Mouse (Mus musculus): ENCODE data around the gene Gm45521. TPM values are rescaled to one million over a fixed set of nuclear protein-coding genes. Genes with fewer than 3 reads are reported as not detected.

Gene Gm45521
- total and polyA plus RNA-seq, 2 experiments from 2014 or later, result 0.23 TPM; not detected in 1

DNA sequence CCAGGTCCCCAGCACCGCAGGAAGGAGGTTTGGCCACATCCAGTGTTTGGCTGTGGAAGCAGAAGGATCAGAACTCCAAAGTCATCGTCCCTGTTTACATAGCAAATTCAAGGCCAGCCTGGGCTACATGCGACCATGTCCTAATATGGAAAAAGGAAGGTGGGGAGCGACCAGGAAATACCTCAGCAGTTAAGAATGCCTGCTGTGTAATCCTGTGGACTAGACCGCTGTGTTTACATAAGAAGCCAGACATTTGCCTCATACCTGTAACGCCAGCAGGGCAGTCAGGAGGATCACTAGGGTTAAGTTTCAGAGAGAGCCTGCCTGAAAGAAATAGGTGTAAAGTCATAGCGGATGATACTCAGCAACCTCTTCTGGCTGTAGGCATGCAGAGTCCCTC lies 6.1 kb downstream of the Gm45521 start:
- 73% methylated on average over 7 of the region's 7 CpGs for WGBS
- ATAC-seq, result no peak
- no peak overlapping the region for H3K9ac ChIP-seq (replicated peaks; ENCODE audit: low read length)

DNA sequence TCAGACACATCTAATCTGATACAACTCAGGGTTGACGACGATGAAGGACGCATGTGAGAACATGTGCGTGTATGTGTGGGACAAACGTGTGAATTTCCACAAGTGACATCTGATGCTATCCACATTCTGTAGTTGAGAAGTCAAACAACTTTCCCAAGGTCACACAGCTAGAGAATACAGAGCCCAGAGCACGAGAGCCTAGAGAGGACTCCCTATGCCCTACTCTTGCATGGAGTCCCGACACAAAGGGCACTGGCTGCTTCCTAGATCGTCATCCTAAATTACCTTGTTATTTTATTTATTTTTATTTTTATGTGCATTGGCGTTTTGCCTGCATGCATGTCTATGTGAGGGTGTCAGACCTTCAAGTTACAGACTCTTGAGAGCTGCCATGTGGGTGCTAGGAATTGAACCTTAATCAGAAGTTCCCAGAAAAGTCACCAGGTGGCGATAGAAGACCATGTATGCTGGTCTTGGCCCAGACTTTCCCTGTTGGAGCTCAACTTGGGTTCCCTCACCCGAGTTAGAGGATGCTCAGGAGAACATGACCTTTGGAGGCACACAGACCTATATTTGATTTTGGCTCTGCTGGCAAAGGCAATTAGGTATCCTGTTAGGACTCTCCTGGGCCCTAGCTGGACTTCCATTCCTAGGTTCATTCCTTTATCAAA lies 7.3 kb downstream of the Gm45521 start:
- Histone ChIP-seq H3K27ac (no peak overlapping the region), H3K4me3 (ENCODE audit: low read length) (no peak overlapping the region), H3K4me2 (ENCODE audit: low read depth, low read length) (no peak overlapping the region), H3K9ac (replicated peaks; ENCODE audit: low read length) (no peak overlapping the region), H3K36me3 (ENCODE audit: insufficient read depth, low read length) (no peaks in the 10 kb centered on the region), H3K4me1 (ENCODE audit: insufficient read depth, low read length) (no peaks in the 10 kb centered on the region), H3K27me3 (ENCODE audit: insufficient read depth, low read length) (no peaks in the 10 kb centered on the region), H3K9me3 (ENCODE audit: low read length) (no peaks in the 10 kb centered on the region)
- ATAC-seq, result peak; percentile 68
- peak; percentile 92 for TF ChIP-seq CTCF (IDR thresholded peaks at IDR 0.05; ENCODE audit: low read depth)
- peak; percentile 91 for DNase-seq (ENCODE audit: low spot score)
- 55% methylated on average over 11 of the region's 11 CpGs for WGBS

More for the DNA sequence above, 6.1 kb downstream of the Gm45521 start:
- Histone ChIP-seq H3K36me3 (ENCODE audit: insufficient read depth, low read length) (no peaks in the 10 kb centered on the region), H3K4me1 (ENCODE audit: insufficient read depth, low read length) (no peaks in the 10 kb centered on the region), H3K27me3 (ENCODE audit: insufficient read depth, low read length) (no peaks in the 10 kb centered on the region), H3K27ac (no peak overlapping the region), H3K9me3 (ENCODE audit: low read length) (no peaks in the 10 kb centered on the region), H3K4me3 (ENCODE audit: low read length) (no peak overlapping the region), H3K4me2 (ENCODE audit: low read depth, low read length) (no peak overlapping the region)
- TF ChIP-seq CTCF (IDR thresholded peaks at IDR 0.05; ENCODE audit: low read depth), result no peak
- DNase-seq (ENCODE audit: low spot score), result no peak

DNA sequence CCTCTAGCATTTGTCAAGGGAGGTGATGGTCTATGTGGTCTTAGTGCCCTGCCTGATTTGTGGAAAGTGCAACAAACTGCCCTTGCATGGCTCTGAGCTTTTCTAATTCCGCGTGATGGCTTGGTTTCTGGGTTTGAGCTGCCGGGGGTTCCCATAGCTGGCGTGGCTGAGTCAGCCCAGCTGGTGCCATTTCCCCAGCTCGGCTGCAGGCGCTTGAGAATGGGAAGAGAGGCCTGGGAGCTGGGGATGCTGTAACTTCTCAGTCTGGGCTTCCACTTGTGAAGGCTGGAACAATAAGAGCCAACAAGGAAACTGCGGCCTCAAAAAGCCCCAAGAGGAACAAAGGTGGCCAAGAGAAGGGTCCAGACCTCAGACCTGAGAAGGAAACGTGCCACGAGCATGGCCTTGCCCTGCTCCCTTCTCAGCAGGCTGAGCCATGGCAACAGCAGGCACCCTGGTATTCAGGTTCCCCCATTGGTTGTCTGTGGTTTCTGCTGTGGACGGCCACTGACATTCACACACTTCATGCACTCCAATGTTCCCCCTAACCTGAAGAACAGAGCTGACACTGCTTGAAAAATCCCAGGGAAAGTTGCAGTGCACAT lies 14.9 kb downstream of the Gm45521 start:
- no peaks in the 10 kb centered on the region for H3K9me3 ChIP-seq (ENCODE audit: low read length)
- H3K27me3 ChIP-seq (ENCODE audit: insufficient read depth, low read length), result no peaks in the 10 kb centered on the region
- H3K36me3 ChIP-seq (ENCODE audit: insufficient read depth, low read length), result no peaks in the 10 kb centered on the region
- no peak overlapping the region for H3K4me3 ChIP-seq (ENCODE audit: low read length)
- DNase-seq (ENCODE audit: low spot score), result no peak
- no peak for TF ChIP-seq CTCF (IDR thresholded peaks at IDR 0.05; ENCODE audit: low read depth)
- H3K27ac ChIP-seq, result no peak overlapping the region
- H3K4me2 ChIP-seq (ENCODE audit: low read depth, low read length), result no peak overlapping the region
- no peak for ATAC-seq
- H3K9ac ChIP-seq (replicated peaks; ENCODE audit: low read length), result no peak overlapping the region
- H3K4me1 ChIP-seq (ENCODE audit: insufficient read depth, low read length), result no peaks in the 10 kb centered on the region
- 66% methylated on average over 10 of the region's 10 CpGs for WGBS

DNA sequence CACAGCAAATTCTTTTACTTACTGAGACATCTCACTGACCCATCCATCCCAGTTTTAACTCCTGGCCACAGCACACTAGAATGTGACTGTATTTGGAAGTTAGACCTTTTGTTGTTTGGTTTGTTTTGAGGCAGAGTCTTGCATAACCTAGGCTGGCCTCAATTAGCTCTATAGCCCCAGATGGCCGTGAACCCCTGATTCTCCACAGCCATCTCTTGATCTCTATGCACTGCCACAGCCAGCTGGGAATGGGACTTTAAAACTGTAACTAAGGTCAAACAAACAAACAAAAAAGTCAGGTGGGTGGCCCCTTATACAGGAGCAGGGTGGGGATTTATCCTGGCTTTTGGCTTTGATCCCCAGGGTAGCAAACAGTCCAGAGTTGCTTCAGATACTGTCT lies 17.6 kb downstream of the Gm45521 start:
- TF ChIP-seq CTCF (IDR thresholded peaks at IDR 0.05; ENCODE audit: low read depth), result no peak
- no peaks in the 10 kb centered on the region for H3K9me3 ChIP-seq (ENCODE audit: low read length)
- no peak overlapping the region for H3K9ac ChIP-seq (replicated peaks; ENCODE audit: low read length)
- no peak overlapping the region for H3K4me2 ChIP-seq (ENCODE audit: low read depth, low read length)
- no peaks in the 10 kb centered on the region for H3K36me3 ChIP-seq (ENCODE audit: insufficient read depth, low read length)
- H3K4me3 ChIP-seq (ENCODE audit: low read length), result no peak overlapping the region
- no peaks in the 10 kb centered on the region for H3K4me1 ChIP-seq (ENCODE audit: insufficient read depth, low read length)
- ATAC-seq (no peak), DNase-seq (ENCODE audit: low spot score) (no peak)
- H3K27ac ChIP-seq, result no peak overlapping the region
- 89% methylated on average over 1 of the region's 1 CpGs for WGBS
- no peaks in the 10 kb centered on the region for H3K27me3 ChIP-seq (ENCODE audit: insufficient read depth, low read length)

DNA sequence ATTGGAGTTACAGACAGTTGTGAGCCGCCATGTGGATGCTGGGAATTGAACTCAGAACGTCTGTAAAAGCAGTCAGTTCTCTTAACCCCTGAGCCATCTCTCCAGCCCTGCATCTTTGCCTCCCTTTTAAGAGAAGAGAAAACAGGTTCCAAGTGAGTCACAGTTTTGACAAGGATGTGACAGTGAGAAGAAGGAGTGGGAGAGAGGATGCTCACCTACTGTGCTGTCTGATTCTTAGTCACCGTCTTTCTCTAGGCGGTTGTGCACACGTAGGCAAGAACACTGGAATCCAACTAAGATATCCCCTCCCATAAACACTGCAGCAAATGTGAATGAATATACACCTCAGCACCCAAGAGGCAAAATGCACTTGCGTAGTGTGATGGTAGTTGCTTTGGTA lies 18.1 kb downstream of the Gm45521 start:
- H3K4me3 ChIP-seq (ENCODE audit: low read length), result no peak overlapping the region
- WGBS, result 87% methylated on average over 6 of the region's 6 CpGs
- H3K27ac ChIP-seq, result no peak overlapping the region
- ATAC-seq (no peak), DNase-seq (ENCODE audit: low spot score) (no peak)
- H3K27me3 ChIP-seq (ENCODE audit: insufficient read depth, low read length), result no peaks in the 10 kb centered on the region
- H3K4me1 ChIP-seq (ENCODE audit: insufficient read depth, low read length), result no peaks in the 10 kb centered on the region
- H3K36me3 ChIP-seq (ENCODE audit: insufficient read depth, low read length), result no peaks in the 10 kb centered on the region
- no peak overlapping the region for H3K9ac ChIP-seq (replicated peaks; ENCODE audit: low read length)
- no peaks in the 10 kb centered on the region for H3K9me3 ChIP-seq (ENCODE audit: low read length)
- H3K4me2 ChIP-seq (ENCODE audit: low read depth, low read length), result no peak overlapping the region
- no peak for TF ChIP-seq CTCF (IDR thresholded peaks at IDR 0.05; ENCODE audit: low read depth)

DNA sequence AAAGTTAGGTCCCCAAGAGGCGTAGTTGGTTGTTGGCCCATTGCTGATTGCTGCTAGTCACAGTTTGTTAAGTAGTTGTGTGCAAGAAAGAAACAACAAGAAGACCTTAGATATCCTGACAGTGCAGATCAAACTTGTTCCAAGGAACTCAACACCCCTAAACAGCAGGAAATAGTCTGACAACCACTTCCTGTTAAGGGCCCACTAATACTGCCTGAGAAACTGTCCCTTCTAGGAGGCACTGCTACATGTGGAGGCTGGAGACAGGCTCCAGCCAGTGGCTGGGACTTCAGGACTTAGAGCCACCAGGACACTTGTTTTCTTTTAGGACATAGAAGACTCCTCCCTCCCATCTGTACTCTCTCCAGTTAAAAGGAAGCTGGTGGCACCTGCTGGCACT lies 20.4 kb downstream of the Gm45521 start:
- WGBS, result 91% methylated on average over 1 of the region's 1 CpGs
- no peak overlapping the region for H3K9ac ChIP-seq (replicated peaks; ENCODE audit: low read length)
- ATAC-seq, result no peak

DNA sequence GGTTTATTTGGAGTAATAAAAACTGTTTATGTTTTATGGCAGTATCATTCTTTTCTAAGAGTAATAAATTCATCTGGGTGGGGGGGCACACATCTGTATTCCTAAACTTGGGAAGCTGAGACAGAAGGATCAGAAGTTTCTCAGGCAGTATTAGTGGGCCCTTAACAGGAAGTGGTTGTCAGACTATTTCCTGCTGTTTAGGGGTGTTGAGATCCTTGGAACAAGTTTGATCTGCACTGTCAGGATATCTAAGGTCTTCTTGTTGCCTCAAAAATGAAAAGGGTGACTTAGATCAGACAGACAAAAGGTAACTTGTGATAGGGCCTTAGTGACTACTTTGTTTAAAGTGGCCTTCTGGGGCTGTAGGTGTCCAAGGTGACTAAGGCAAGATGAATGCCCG lies 21.1 kb downstream of the Gm45521 start:
- no peak for TF ChIP-seq CTCF (IDR thresholded peaks at IDR 0.05; ENCODE audit: low read depth)
- Histone ChIP-seq H3K27me3 (ENCODE audit: insufficient read depth, low read length) (no peaks in the 10 kb centered on the region), H3K4me1 (ENCODE audit: insufficient read depth, low read length) (no peaks in the 10 kb centered on the region), H3K4me3 (ENCODE audit: low read length) (no peak overlapping the region), H3K9ac (replicated peaks; ENCODE audit: low read length) (no peak overlapping the region), H3K36me3 (ENCODE audit: insufficient read depth, low read length) (no peaks in the 10 kb centered on the region), H3K4me2 (ENCODE audit: low read depth, low read length) (no peak overlapping the region), H3K27ac (no peak overlapping the region), H3K9me3 (ENCODE audit: low read length) (no peaks in the 10 kb centered on the region)
- ATAC-seq, result no peak
- no peak for DNase-seq (ENCODE audit: low spot score)
- 79% methylated on average over 1 of the region's 1 CpGs for WGBS

More for the DNA sequence above, 20.4 kb downstream of the Gm45521 start:
- Histone ChIP-seq H3K4me1 (ENCODE audit: insufficient read depth, low read length) (no peaks in the 10 kb centered on the region), H3K9me3 (ENCODE audit: low read length) (no peaks in the 10 kb centered on the region), H3K4me3 (ENCODE audit: low read length) (no peak overlapping the region), H3K36me3 (ENCODE audit: insufficient read depth, low read length) (no peaks in the 10 kb centered on the region), H3K27me3 (ENCODE audit: insufficient read depth, low read length) (no peaks in the 10 kb centered on the region), H3K4me2 (ENCODE audit: low read depth, low read length) (no peak overlapping the region), H3K27ac (no peak overlapping the region)
- DNase-seq (ENCODE audit: low spot score), result no peak
- TF ChIP-seq CTCF (IDR thresholded peaks at IDR 0.05; ENCODE audit: low read depth), result no peak

All from hindbrain, postnatal 0 days (tissue).